Mouse (Mus musculus) bone marrow macrophage, adult 2 months (primary cell): ENCODE data around the gene Fmo6. TPM values are rescaled to one million over a fixed set of nuclear protein-coding genes. Genes with fewer than 3 reads are reported as not detected.

Experiments
- H3K27ac ChIP-seq: 2 replicates; pipeline ENCODE4 v1.5.1; 2012; ENCODE audit warnings: low read depth, low read length; ENCODE audit not compliant: insufficient read depth
- H3K4me1 ChIP-seq: 2 replicates; pipeline ENCODE4 v1.6.1; 2012; ENCODE audit warnings: low read length; ENCODE audit not compliant: control insufficient read depth, insufficient read depth
- H3K4me3 ChIP-seq: 2 replicates; pipeline ENCODE4 v1.5.1; 2012; ENCODE audit warnings: mild to moderate bottlenecking, low read length, moderate library complexity; ENCODE audit not compliant: insufficient read depth
- CTCF ChIP-seq: IDR thresholded peaks from 2 replicates; pipeline ENCODE4 v1.5.1; 2012; ENCODE audit warnings: low read depth, mild to moderate bottlenecking, low read length, moderate library complexity
- POLR2A ChIP-seq: IDR thresholded peaks from 2 replicates; pipeline ENCODE4 v1.6.1; 2012; ENCODE audit warnings: mild to moderate bottlenecking, low read depth, low read length, borderline replicate concordance
- polyA plus RNA-seq: library from polyadenylated mRNA; stranded (reverse); fragments of >200 nt; gene quantifications from 2 replicates; pipeline ENCODE4 v1.2.4, GENCODE M21; 2012; ENCODE audit not compliant: missing spikeins, insufficient read depth, insufficient read length

Gene Fmo6
- polyA plus RNA-seq, 1 experiment = not detected

DNA sequence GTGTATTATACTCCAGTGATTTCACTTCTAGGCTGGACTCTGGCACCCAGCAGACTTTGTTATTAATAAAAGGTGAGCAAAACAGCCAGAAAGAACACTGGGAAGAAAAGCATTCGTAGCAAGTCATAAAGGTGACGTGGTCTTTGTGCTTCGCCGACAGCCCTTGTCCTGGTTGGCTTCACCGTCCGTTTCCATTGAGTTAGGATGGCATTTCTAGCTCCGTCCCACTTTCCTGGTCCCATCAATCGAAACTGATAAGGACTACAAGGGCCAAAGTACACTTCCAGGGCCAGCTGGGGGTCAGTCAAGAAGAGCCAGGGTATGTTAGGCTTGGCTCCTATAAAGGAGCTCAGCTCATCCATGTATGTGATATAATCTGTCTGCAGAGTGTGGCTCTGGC is 20.7 kb downstream of the Fmo6 start:
- TF ChIP-seq CTCF = no peak
- TF ChIP-seq POLR2A = no peak
- Histone ChIP-seq H3K27ac (no peak overlapping the region), H3K4me3 (no peak overlapping the region), H3K4me1 (no peaks in the 10 kb centered on the region)

DNA sequence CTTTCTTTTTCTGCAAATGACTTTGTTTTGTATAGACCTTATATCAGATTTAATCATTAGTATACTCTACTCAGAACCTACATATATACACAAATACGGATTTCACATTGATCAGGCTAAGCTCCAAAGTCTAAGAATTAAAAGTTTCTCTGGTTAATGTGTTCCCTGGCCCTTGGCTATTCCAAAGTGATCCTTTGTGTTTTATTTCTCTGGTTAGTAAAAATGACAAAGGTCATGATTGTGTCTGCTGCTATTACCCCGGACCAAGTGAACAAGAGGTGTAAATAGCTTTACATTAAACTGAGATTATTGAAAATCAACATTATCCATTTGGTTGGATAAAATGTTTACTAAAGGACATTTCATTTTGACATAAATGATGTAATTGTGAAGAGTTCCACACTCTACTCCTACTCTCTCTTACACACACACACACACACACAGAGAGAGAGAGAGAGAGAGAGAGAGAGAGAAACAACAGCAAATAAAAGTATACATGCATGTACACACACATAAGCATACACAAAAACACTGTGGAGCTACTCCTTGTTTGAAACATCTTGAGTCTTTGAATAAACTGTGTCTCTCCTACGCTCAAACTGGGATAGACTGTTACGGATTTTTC is 22.3 kb downstream of the Fmo6 start:
- TF ChIP-seq POLR2A = no peak
- TF ChIP-seq CTCF = no peak
- Histone ChIP-seq H3K4me3 (no peak overlapping the region), H3K27ac (no peak overlapping the region), H3K4me1 (no peaks in the 10 kb centered on the region)

DNA sequence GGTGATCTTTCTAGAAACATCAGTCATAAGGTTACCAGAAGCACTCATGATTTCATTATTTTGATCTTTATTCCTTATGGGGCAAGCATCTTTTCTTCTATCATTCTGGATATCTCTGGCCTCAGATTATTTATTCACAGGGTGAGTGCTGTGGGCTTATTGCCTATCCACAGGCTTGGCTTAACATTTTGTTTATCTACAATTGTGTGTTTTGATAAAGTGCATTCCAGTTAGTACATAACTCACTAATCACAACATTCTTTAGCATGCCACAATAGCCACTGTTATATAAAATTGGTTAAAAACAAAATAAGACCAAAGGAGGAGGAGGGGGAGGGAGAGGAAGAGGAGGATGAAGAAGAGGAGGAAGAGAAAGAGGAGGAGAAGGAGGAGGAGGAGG is 25.2 kb downstream of the Fmo6 start:
- Histone ChIP-seq H3K4me1 (no peaks in the 10 kb centered on the region), H3K27ac (no peak overlapping the region), H3K4me3 (no peak overlapping the region)
- TF ChIP-seq POLR2A (no peak), CTCF (no peak)

DNA sequence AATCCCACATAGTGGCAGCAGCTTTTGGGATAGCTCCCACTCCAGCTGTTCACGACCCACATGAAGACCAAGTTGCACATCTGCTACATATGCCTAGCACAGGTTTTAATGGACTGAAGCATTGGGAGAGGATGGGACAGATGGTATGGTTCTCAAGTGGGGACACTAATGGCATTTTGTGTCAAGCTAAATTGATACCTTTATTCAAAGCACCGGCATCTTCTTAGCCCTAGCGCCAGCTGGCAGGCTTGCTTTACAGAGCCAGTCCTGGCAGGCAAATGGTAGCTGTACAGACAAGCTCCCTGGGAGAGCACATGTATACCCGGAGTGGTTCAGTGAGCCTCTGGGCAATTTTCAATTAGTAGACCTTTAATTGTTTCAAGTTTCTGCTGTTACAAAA is 35.4 kb downstream of the Fmo6 start:
- H3K27ac ChIP-seq = no peak overlapping the region
- no peak overlapping the region for H3K4me3 ChIP-seq
- H3K4me1 ChIP-seq = no peaks in the 10 kb centered on the region
- TF ChIP-seq POLR2A (no peak), CTCF (no peak)

DNA sequence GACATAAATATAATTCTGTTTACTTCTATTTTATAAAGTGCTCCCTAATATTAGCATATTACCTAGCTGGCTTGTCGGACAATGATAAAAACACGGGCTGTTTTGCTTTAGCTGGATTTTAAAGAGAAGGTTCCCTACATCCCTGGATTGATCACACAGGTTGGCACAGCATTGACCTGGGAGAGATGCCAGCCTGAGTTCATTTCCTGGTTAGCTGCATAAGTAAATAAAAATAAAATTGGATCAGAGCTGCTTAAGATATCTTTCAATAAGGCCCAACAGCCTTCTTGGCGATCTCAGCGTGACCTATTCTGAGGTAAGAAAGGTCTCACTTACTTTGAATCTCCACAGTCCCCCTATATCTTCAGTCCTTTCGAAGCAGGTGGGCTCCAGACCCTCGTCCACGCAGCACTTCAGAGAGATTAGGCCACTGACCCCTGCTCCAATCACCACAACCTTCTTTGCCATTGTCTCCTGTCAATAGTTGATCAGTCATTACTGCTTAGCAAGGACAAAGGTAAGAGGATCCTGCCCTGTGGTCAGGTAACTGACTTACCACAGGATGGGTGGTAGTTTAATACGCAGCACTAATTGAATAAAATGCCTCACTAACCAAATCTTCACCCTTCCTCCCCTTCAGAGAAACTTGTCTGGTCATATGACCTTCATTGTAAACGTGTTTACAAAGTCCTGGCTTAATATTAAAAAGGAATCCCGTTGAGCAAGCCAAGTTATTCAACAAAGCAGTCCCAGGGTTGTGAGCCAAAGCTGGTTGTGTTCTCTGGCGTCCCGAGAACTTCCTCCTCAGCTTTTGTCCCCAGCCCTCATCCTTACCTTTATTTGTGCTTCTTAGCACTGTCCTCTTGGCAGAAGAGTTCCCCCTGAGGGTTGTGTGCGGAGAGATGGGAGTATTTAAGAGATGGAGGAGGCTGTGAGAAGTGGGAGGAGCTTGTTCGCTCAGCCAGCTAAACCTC is 39.2 kb downstream of the Fmo6 start, which contains the start of gene Fmo2:
Gene Fmo2, minus strand, starts transcription at position 889 of the 974 bp plus-strand sequence.
- TF ChIP-seq POLR2A = no peak
- TF ChIP-seq CTCF = no peak
- Histone ChIP-seq H3K27ac (no peak within 1 kb of the TSS), H3K4me3 (no peak within 1 kb of the TSS), H3K4me1 (no peaks in the 10 kb centered on the region)

DNA sequence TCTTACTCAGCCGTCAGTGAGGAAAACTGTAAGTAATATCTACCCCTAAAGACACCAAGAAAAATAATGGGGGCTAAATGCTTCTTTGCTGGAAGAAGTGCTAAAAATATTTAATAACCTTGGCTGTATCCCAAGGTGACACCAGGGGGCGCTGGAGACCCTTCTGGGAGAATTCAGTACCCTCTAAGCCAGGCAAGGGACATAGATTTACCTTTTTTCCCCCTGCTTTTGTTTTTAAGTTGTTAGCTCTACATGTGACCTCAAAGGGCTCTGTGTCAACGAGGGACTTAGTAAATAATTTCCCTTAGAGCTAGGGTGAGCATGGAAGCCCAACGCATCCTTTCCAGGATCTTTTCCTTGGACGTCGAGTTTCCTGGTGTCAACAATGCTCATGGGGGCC is 41.4 kb downstream of the Fmo6 start:
- Histone ChIP-seq H3K4me3 (no peak overlapping the region), H3K4me1 (no peaks in the 10 kb centered on the region), H3K27ac (no peak overlapping the region)
- TF ChIP-seq POLR2A (no peak), CTCF (peak; percentile 61; the same call in 1 of the 2 replicates)

DNA sequence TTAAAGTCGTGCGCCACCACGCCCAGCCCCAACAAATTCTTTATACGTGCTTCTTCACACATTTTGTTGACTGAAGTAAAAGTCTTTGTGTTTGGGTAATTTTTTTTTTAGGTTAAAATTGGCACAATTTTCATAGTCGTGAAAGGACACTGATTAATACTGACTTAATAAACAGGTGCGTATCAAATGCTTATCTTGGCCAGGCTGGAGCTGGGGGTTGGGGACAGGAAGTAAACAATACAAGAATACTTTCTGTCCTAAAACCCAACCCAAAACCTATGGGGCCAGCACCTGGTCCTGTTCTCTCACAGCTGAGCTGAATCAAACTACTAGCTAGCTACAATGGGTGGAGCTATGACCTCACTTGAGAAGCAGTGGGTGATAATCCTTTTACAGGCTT is 44.3 kb downstream of the Fmo6 start:
- no peak overlapping the region for H3K27ac ChIP-seq
- H3K4me3 ChIP-seq = no peak overlapping the region
- TF ChIP-seq POLR2A = no peak
- no peak for TF ChIP-seq CTCF
- no peaks in the 10 kb centered on the region for H3K4me1 ChIP-seq

DNA sequence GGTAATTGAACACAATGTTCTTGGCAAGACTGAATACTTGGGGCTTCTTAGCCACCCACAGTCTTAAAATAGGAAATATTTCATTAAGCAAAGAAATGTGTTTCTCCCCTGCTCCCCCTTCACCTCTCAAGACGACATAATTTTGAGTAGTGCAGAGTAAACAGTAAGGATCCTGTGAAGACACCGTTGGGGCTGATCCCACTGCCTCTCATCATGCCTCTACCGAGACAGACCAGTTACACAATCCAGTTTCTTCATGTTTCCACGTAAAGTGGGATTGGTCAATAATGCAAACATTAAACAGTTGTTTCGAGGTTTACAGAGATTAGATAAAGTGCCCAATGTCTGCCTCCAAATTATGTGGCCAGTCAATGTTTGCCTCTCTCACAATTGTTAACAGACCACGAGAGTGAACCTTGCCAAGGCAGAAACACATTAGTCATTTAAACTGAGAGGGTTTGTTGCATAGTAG is 45.3 kb downstream of the Fmo6 start:
- Histone ChIP-seq H3K4me3 (no peak overlapping the region), H3K27ac (no peak overlapping the region), H3K4me1 (no peaks in the 10 kb centered on the region)
- no peak for TF ChIP-seq POLR2A

DNA sequence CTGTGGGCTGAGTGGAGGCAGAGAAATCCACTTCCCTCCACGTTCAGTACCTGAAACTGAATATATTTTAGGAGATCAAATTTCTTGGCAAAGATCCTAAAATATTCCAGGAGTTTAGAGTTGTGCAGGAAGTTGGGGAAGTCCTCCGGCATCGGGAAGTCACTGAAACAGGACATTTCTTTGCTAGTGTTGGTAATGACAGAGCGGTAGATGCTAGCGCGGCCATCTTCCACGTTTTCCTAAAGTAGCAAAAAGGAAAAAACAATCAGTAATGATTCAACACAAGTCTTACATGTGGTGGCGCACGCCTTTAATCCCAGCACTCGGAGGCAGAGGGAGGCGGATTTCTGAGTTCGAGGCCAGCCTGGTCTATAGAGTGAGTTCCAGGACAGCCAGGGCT is 48.7 kb downstream of the Fmo6 start:
- no peak overlapping the region for H3K4me3 ChIP-seq
- H3K4me1 ChIP-seq = no peaks in the 10 kb centered on the region
- TF ChIP-seq POLR2A = no peak
- TF ChIP-seq CTCF = no peak
- H3K27ac ChIP-seq = no peak overlapping the region

DNA sequence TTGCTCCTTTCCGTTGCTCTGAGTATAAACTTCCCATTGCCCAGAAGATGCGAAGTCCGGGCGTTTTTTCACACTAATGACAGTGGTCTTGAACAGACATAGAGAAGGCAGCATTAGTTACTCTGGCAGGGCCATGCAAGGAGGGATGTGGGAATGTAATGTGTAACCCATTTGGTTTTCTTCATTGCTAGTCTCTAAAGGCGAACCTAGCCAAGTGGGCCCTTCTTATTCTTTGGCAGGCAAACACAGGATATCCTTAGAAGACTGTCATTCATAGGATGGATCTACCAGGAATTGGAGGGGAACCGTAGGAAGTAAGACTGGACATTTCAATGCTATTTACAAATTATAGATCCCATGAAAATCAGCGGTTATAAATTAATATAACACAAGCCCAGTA is 49.7 kb downstream of the Fmo6 start:
- H3K27ac ChIP-seq = no peak overlapping the region
- TF ChIP-seq CTCF (no peak), POLR2A (no peak)
- no peaks in the 10 kb centered on the region for H3K4me1 ChIP-seq
- no peak overlapping the region for H3K4me3 ChIP-seq
